Mouse (Mus musculus) hindbrain, embryonic 15.5 days (tissue): ENCODE measurements around the gene Gm20388. TPM values are rescaled to one million over a fixed set of nuclear protein-coding genes. Genes with fewer than 3 reads are reported as not detected.

Experiments used
- ATAC-seq: fragments of 200-750 bp; cut with Nextera tagmentation; 2 replicates; pipeline ENCODE4 v1.8.0; 2017; ENCODE audit warnings: low read depth, moderate number of reproducible peaks, moderate TSS enrichment; ENCODE audit not compliant: low FRiP score
- H3K27ac ChIP-seq: fragments of 300-500 bp; sonication (generic); replicated peaks from 2 replicates; pipeline ENCODE4 v1.5.1; 2015; ENCODE audit warnings: mild to moderate bottlenecking, inconsistent platforms
- H3K27me3 ChIP-seq: fragments of 300-500 bp; sonication (generic); 2 replicates; pipeline ENCODE4 v1.6.1; 2015; ENCODE audit warnings: control low read depth, inconsistent platforms
- H3K36me3 ChIP-seq: fragments of 300-500 bp; sonication (generic); 2 replicates; pipeline ENCODE4 v1.6.1; 2015; ENCODE audit warnings: control low read depth, inconsistent platforms
- H3K4me1 ChIP-seq: fragments of 300-500 bp; sonication (generic); replicated peaks from 2 replicates; pipeline ENCODE4 v1.6.1; 2015; ENCODE audit warnings: control low read depth, inconsistent platforms
- H3K4me2 ChIP-seq: fragments of 300-500 bp; sonication (generic); 2 replicates; pipeline ENCODE4 v1.6.1; 2015; ENCODE audit warnings: moderate library complexity, mild to moderate bottlenecking, inconsistent platforms
- H3K4me3 ChIP-seq: fragments of 300-500 bp; sonication (generic); 2 replicates; pipeline ENCODE4 v1.5.1; 2015; ENCODE audit warnings: mild to moderate bottlenecking, inconsistent platforms
- H3K9ac ChIP-seq: fragments of 300-500 bp; sonication (generic); 2 replicates; pipeline ENCODE4 v1.6.1; 2015; ENCODE audit warnings: inconsistent platforms
- H3K9me3 ChIP-seq: fragments of 300-500 bp; sonication (generic); 2 replicates; pipeline ENCODE4 v1.6.1; 2016; ENCODE audit warnings: control low read depth, inconsistent platforms
- WGBS: fragments of 180-500 bp; shearing (Covaris S2); methylation state at CpG from one replicate; pipeline ENCODE4 v1.1.7; 2015; 5-methylcytosine and 5-hydroxymethylcytosine counted together
- polyA plus RNA-seq: library from polyadenylated mRNA; unstranded; fragments of >200 nt; fragmentation: Nextera tagmentation; extraction: Ambion mirVana; gene quantifications from 2 replicates; pipeline ENCODE4 v1.2.1, GENCODE M21; 2015

The Gm20388 gene
- polyA plus RNA-seq, 1 experiment from 2014 or later: 5.4 TPM

DNA sequence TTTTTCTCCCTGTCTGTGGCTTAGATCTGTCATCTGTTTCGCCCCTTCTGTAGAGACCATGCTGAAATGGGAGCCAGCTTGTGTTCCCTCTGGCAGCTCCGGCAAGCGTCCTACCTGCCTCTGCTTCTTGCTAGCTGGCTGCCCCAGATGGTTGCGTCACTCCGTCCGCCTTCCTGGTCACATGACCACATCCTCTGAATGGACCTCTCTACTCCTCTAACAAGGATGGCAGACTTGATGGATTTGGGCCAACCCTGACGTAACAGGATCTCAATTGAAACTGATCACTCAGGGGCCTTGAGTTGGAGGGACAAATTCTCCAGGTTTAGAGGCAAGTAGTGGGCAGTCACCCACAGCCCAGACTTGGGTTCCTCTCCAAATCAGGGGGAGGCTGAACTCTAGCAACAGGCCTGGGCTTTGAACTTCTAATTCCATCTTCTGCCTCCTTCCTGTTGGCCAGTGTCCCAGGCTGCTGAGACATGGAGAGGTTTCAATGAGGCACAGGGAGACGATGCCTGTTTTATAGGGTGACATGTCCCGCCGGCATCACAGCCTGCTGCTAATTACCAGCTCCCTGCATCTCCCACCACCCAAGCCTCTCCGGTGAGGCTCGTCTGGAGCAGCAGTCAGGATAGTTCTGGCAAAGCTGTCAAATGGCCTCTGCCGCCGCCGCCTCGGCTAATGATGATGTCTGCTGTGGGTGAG is 2279.9 kb downstream of the Gm20388 start:
- H3K9ac ChIP-seq: no peak overlapping the region
- H3K27ac ChIP-seq: no peak overlapping the region; the same call in 1 of the 2 replicates
- H3K4me3 ChIP-seq: no peak overlapping the region
- no peak overlapping the region for H3K4me2 ChIP-seq
- WGBS: 53% methylated on average over 16 of the region's 16 CpGs
- H3K4me1 ChIP-seq: peaks cover 16% of the 10 kb centered on the region
- H3K36me3 ChIP-seq: no peaks in the 10 kb centered on the region
- no peaks in the 10 kb centered on the region for H3K27me3 ChIP-seq
- H3K9me3 ChIP-seq: no peaks in the 10 kb centered on the region
- ATAC-seq: no peak

DNA sequence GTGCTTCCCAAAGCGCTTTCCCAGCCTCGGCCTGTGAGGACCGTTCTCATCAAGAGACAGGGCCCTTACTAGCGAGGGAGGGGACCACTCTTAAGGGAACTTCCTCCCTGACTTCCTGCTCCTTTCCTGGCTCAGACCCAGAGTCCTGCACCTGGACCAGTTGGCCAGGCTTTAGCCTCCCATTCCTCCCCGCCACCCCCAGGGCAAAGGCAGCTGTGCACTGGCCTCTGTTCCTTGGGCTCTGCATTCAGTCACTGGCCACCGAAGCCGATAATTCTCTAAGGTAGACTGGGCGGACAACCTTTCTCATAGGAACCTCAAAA is 2280.4 kb downstream of the Gm20388 start:
- 74% methylated on average over 8 of the region's 8 CpGs for whole genome bisulfite sequencing

DNA sequence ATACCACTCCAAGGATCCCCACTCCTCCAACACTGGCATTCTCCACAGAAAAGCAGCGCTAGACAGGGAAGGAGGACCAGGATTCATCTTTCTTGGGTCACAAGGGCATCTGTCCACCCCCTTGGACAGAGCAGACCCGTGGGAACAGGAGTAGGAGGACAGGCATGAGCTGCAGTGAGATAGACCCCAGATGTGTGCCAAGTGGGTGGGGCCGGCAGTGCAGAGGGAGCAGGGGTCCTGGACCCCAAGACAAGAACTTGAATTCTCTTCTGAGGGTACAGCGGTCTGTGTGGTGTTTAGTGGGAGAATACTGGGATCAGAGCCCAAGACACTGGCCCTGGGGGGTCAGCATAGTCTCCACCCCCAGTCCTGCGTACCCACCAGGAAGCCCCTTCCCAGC is 2282.1 kb downstream of the Gm20388 start:
- Histone ChIP-seq H3K27ac (no peak overlapping the region), H3K4me3 (no peak overlapping the region), H3K36me3 (no peaks in the 10 kb centered on the region), H3K27me3 (no peaks in the 10 kb centered on the region), H3K9ac (no peak overlapping the region), H3K4me2 (no peak overlapping the region), H3K9me3 (no peaks in the 10 kb centered on the region), H3K4me1 (peaks cover 16% of the 10 kb centered on the region)
- 81% methylated on average over 5 of the region's 5 CpGs for WGBS
- no peak for ATAC-seq

More for the DNA sequence above, 2280.4 kb downstream of the Gm20388 start:
- no peaks in the 10 kb centered on the region for H3K9me3 ChIP-seq
- no peak for ATAC-seq
- no peak overlapping the region; the same call in 1 of the 2 replicates for H3K27ac ChIP-seq
- H3K36me3 ChIP-seq: no peaks in the 10 kb centered on the region
- no peaks in the 10 kb centered on the region for H3K27me3 ChIP-seq
- H3K4me3 ChIP-seq: no peak overlapping the region
- no peak overlapping the region for H3K4me2 ChIP-seq
- H3K4me1 ChIP-seq: peaks cover 16% of the 10 kb centered on the region
- no peak overlapping the region for H3K9ac ChIP-seq

DNA sequence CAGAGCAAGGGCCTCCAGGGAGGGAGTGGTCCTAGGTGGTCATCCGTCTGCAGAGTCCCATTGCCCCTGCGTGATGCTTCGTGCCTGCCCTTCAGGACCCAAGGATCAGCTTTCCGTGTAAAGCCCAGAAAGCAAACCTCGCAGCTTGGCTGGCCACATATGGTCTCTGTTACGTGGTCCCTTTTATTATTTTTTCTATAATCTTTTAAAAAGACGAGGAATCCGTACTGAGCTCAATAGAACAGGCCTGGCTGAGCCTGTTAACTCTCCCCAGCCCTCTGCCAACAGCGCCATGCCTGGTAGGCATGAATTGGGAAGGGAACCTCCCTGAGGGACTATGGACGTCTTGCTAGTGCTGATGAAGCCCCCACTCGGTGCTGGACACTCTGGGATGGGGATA is 2282.9 kb downstream of the Gm20388 start:
- H3K4me3 ChIP-seq: no peak overlapping the region
- no peak overlapping the region for H3K9ac ChIP-seq
- no peak overlapping the region for H3K4me2 ChIP-seq
- H3K36me3 ChIP-seq: no peaks in the 10 kb centered on the region
- H3K27ac ChIP-seq: no peak overlapping the region
- 74% methylated on average over 11 of the region's 11 CpGs for WGBS
- H3K27me3 ChIP-seq: no peaks in the 10 kb centered on the region
- H3K4me1 ChIP-seq: peaks cover 16% of the 10 kb centered on the region
- ATAC-seq: no peak
- no peaks in the 10 kb centered on the region for H3K9me3 ChIP-seq

DNA sequence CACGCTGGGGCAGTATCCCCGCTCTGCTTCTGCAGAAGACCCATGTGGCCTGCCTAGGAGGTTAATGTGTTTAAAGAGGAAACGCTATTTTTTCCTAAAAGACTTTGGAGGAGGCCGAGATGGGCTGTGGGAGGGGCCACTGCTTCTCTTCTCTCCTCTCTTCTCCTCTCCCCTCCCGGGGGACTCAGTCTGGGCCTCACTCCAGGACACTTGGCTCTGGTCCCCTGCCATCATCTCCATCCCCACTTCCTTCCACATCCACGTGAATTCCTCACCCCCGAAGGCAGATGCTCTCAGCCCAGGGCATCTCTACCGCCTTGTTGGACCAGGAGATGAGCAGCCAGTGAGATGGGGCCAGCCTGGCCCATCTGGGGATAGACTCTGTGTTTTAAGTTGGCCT is 2283.8 kb downstream of the Gm20388 start:
- WGBS: 57% methylated on average over 8 of the region's 8 CpGs
- no peak overlapping the region for H3K27ac ChIP-seq

DNA sequence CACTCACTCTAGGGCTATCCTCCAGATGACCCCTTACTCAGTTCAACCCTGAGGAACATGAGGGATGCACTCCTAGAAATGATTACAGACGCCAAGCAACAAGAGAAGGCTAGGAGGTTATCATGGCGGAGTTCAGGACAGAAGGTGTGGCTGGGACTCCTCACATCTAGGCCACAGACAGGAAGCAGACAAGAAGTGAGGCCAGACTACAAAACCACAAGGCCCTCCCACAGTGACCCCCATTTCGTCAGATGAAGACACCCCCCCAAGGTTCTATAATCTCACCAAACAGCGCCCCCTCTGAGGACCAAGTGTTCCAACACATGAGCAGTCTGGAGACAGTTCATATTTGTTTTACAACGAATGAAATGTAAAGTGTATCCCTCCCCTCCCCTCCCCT is 2286.7 kb downstream of the Gm20388 start:
- no peak overlapping the region for H3K9ac ChIP-seq
- H3K9me3 ChIP-seq: no peaks in the 10 kb centered on the region
- 78% methylated on average over 5 of the region's 5 CpGs for WGBS
- H3K4me3 ChIP-seq: no peak overlapping the region
- ATAC-seq: no peak
- H3K27me3 ChIP-seq: no peaks in the 10 kb centered on the region
- no peaks in the 10 kb centered on the region for H3K36me3 ChIP-seq
- no peak overlapping the region for H3K27ac ChIP-seq
- H3K4me2 ChIP-seq: no peak overlapping the region
- peaks cover 3% of the 10 kb centered on the region; the same call in 1 of the 2 replicates for H3K4me1 ChIP-seq

More for the DNA sequence above, 2283.8 kb downstream of the Gm20388 start:
- H3K9ac ChIP-seq: no peak overlapping the region
- no peak for ATAC-seq
- H3K4me2 ChIP-seq: no peak overlapping the region
- H3K36me3 ChIP-seq: no peaks in the 10 kb centered on the region
- peaks cover 16% of the 10 kb centered on the region for H3K4me1 ChIP-seq
- no peaks in the 10 kb centered on the region for H3K27me3 ChIP-seq
- H3K4me3 ChIP-seq: no peak overlapping the region
- no peaks in the 10 kb centered on the region for H3K9me3 ChIP-seq

DNA sequence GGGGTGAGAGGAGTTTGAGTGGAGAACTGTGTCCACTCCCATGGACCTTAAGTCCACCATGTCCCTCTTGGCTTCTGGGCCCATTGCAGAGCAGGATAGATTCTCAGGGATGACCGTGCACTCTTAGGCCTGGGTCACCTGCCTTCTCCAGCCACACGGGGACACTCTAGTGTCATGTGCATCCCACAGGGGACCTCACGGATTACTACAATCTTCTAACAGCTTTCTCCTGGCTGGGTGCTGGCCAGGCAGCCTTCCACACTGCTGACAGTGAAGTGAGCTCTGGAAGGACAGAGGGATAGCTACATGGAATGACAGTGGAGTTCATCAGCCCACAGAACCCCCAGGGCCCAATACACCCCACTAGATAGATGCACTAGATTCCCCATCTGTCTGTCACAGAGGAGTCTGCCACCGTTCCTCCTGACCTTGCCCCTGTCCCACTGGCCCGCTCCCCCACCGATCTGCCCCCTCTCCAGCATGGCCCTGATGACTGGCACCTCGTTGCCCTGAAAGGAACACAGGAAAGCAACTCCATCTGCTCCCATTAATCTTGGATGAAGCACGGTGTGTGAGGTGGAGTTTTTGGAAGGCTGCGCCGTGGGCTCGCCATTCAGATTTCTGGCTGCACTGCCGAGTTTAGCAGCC is 2287.9 kb downstream of the Gm20388 start:
- Histone ChIP-seq H3K4me3 (no peak overlapping the region), H3K9ac (no peak overlapping the region), H3K4me1 (peaks cover 3% of the 10 kb centered on the region; the same call in 1 of the 2 replicates), H3K27ac (no peak overlapping the region), H3K27me3 (no peaks in the 10 kb centered on the region), H3K9me3 (no peaks in the 10 kb centered on the region), H3K4me2 (no peak overlapping the region), H3K36me3 (no peaks in the 10 kb centered on the region)
- WGBS: 69% methylated on average over 12 of the region's 12 CpGs
- no peak for ATAC-seq

DNA sequence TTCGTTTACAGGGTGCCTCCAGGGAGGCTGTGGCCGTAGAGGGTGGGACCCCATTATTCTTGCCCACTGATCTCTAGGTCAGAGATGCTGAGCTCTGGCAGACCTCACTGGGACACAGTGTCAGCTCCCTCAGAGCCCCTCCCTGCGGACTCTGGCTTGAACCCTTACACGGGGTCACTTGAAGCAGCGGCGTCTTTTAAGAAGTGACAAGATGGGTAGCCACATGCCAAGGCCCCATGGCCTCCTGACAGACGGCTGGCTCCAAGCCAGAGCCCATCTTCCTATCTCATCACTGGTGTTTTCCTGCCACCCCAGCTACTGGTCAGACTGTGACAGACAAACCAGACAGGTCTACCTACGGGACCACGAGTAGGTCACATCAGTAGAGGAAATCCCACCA is 2288.6 kb downstream of the Gm20388 start:
- ATAC-seq: no peak

DNA sequence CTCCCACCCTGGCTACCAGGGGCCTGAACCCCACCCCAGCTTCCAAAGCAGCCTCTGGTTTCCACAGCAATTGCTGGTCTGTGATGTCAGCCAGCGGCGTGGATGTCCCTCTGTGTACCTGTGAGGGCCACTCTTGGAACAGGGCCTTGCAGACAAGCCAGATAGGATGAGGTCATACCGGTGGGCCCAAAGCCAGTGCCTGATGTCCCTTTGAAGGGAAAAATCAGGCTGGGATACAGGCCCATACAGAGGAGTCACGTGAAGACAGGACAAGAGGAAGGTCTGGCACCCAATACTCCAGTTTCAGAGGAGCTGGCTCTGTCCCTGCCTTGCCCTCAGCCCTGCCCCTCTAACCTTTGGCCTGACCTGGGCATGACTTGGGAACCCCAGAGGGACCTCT is 2289.2 kb downstream of the Gm20388 start:
- ATAC-seq: no peak
- Histone ChIP-seq H3K4me2 (no peak overlapping the region), H3K4me3 (no peak overlapping the region), H3K4me1 (no peaks in the 10 kb centered on the region), H3K27me3 (no peaks in the 10 kb centered on the region), H3K36me3 (no peaks in the 10 kb centered on the region), H3K9ac (no peak overlapping the region), H3K27ac (no peak overlapping the region), H3K9me3 (no peaks in the 10 kb centered on the region)
- 88% methylated on average over 4 of the region's 4 CpGs for WGBS

More for the DNA sequence above, 2288.6 kb downstream of the Gm20388 start:
- whole genome bisulfite sequencing: 83% methylated on average over 9 of the region's 9 CpGs
- Histone ChIP-seq H3K4me2 (no peak overlapping the region), H3K36me3 (no peaks in the 10 kb centered on the region), H3K4me1 (peaks cover 3% of the 10 kb centered on the region; the same call in 1 of the 2 replicates), H3K4me3 (no peak overlapping the region), H3K9me3 (no peaks in the 10 kb centered on the region), H3K9ac (no peak overlapping the region), H3K27ac (no peak overlapping the region), H3K27me3 (no peaks in the 10 kb centered on the region)

DNA sequence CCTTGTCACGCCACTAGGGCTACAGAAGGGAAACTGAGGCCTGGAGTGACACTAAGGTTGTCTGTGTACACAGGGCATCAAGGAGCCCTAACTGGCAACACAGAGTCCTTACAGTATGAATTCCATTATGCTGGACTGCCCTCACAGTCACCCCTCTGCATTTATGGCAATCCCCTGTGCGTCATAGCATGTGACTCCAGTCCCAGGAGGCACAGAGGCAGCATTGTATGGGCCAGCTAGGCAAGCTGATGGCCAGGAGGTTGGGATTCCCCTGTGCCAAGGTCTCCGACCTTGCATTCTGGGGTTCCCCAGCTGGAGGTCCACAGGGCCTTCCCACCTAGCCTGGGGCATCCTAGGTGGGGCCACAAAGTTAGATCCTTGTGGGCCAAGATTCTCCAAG is 2300.9 kb downstream of the Gm20388 start:
- H3K4me1 ChIP-seq: no peaks in the 10 kb centered on the region; the same call in 1 of the 2 replicates
- ATAC-seq: no peak

DNA sequence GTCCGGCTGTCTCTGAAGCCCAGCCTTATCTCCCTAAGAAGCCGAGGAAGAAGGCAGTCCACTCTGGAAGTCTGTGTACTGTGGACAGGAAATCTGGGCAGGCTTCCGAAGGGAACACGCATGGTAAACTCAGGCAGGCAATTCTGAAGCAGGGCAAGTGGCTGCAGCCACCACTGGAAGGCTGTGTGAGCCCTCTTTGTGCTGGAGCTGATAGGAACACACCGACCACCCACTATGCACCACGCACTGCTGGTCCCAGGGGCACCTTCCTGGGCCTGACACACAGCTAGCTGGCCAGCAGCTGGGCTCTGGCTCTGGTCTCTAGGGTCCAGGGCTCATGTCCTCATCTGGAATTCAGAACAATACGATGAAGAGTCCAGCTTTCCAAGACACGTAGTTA is 2305.0 kb downstream of the Gm20388 start:
- no peak overlapping the region for H3K4me3 ChIP-seq
- no peaks in the 10 kb centered on the region; the same call in 1 of the 2 replicates for H3K4me1 ChIP-seq
- no peak overlapping the region for H3K4me2 ChIP-seq
- H3K9ac ChIP-seq: no peak overlapping the region
- WGBS: 73% methylated on average over 8 of the region's 8 CpGs
- no peaks in the 10 kb centered on the region for H3K36me3 ChIP-seq
- no peaks in the 10 kb centered on the region for H3K27me3 ChIP-seq
- H3K27ac ChIP-seq: no peak overlapping the region
- ATAC-seq: no peak
- H3K9me3 ChIP-seq: no peaks in the 10 kb centered on the region

More for the DNA sequence above, 2300.9 kb downstream of the Gm20388 start:
- no peaks in the 10 kb centered on the region for H3K36me3 ChIP-seq
- H3K27me3 ChIP-seq: no peaks in the 10 kb centered on the region
- 87% methylated on average over 3 of the region's 3 CpGs for WGBS
- H3K9me3 ChIP-seq: no peaks in the 10 kb centered on the region
- H3K4me2 ChIP-seq: no peak overlapping the region
- H3K9ac ChIP-seq: no peak overlapping the region
- no peak overlapping the region for H3K4me3 ChIP-seq
- no peak overlapping the region for H3K27ac ChIP-seq

DNA sequence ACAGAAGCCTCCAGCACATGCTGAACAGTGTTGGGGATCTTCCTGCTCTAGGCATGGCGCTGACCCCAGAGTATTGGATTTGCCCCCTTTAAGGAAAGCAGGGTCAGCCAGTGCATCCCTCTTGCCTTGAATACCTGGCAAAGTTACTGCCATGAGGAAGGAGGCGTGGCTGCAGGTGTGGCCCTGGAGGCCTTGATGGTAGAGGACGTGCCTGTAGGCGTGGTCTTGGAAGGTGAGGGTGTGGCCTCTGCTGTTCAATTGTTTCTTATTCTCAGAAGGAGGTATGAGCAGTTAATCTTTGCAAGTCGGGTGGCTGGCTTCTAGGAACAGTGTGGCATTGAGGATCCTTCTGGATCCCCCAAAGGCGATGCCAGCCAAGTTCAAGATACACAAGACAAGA is 2305.8 kb downstream of the Gm20388 start:
- ATAC-seq: no peak
- H3K4me3 ChIP-seq: no peak overlapping the region

More for the DNA sequence above, 2305.8 kb downstream of the Gm20388 start:
- Histone ChIP-seq H3K36me3 (no peaks in the 10 kb centered on the region), H3K27me3 (no peaks in the 10 kb centered on the region), H3K4me1 (no peaks in the 10 kb centered on the region; the same call in 1 of the 2 replicates), H3K9ac (no peak overlapping the region), H3K9me3 (no peaks in the 10 kb centered on the region), H3K4me2 (no peak overlapping the region), H3K27ac (no peak overlapping the region)
- 67% methylated on average over 6 of the region's 6 CpGs for WGBS
